Mouse (Mus musculus): Measurements from ENCODE around the gene Wdr63.

- TF ChIP-seq CTCF (IDR thresholded peaks at IDR 0.05; ENCODE audit: borderline replicate concordance, extremely low read depth, insufficient read depth, insufficient read length) (no peak), POLR2A (IDR thresholded peaks at IDR 0.05; ENCODE audit: borderline replicate concordance, extremely low read depth, insufficient read depth, insufficient read length, poor library complexity, severe bottlenecking) (no peak)
These were observed 97.9 kb downstream of the Wdr63 start for GRCm38 (mm10) chr3:146009859-146010645.
